Comparison of ENCODE assay signal across 8 mouse cellular contexts in the genomic region with DNA sequence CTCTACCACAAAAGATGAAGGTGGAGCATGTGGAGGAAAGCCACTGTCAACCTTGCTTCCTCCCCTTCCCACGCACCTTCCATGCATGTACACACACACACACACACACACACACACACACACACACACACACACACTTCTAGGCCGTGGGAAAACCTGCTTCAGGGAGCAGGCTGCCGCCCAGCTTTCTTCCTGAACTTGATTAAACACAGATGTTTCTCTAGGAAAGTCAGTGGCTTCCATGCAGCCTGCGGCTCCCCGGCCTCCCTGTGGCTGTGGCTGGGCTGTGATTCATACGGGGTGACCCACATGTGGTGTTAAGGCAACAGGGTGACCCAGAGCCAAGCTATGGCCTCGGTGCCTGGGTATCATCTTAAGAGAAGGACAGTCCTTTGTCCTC. TPM values are rescaled to one million over a fixed set of nuclear protein-coding genes. Genes with fewer than 3 reads are reported as not detected.
A peak's percentile ranks its signal among the peaks of the same experiment; 100 is the strongest.
DNase-seq lines count a peak whose midpoint lies in the region; ATAC-seq lines count a peak whose summit lies in the region.

No protein-coding gene starts in this region.

- H3K27me3 ChIP-seq in heart, embryonic 15.5 days: no peaks in the 10 kb centered on the region
- no peaks in the 10 kb centered on the region for H3K27me3 ChIP-seq in midbrain, embryonic 11.5 days (ENCODE audit: control insufficient read depth, insufficient read depth, low read length)

- H3K4me2 ChIP-seq in heart, embryonic 15.5 days: peak overlapping the region; percentile 40
- H3K4me2 ChIP-seq in midbrain, embryonic 11.5 days: no peak overlapping the region; the same call in 1 of the 2 replicates

- H3K9ac ChIP-seq in heart, embryonic 15.5 days: no peak overlapping the region
- H3K9ac ChIP-seq in midbrain, embryonic 11.5 days (ENCODE audit: low read length): no peak overlapping the region

- H3K27ac ChIP-seq in heart, embryonic 15.5 days: peak overlapping the region; percentile 86
- H3K27ac ChIP-seq in midbrain, embryonic 11.5 days (ENCODE audit: low read depth, low read length): peak overlapping the region; percentile 32; the same call in 1 of the 2 replicates

- no peaks in the 10 kb centered on the region for H3K9me3 ChIP-seq in heart, embryonic 15.5 days (replicated peaks)
- no peaks in the 10 kb centered on the region for H3K9me3 ChIP-seq in midbrain, embryonic 11.5 days (ENCODE audit: control insufficient read depth, low read length)

- peak; percentile 96 for DNase-seq in heart, adult 11 months
- DNase-seq in heart, adult 8-10 months (ENCODE audit: low spot score): no peak
- DNase-seq in Muller cell, postnatal 12 days (ENCODE audit: inconsistent ontology term): peak; percentile 79
- no peak for DNase-seq in midbrain, embryonic 11.5 days (ENCODE audit: low spot score, missing footprints)
- DNase-seq in layer of hippocampus, adult 9-10 months (ENCODE audit: low spot score): no peak
- DNase-seq in left cerebral cortex, adult 8-10 months (ENCODE audit: low spot score in 2 of 2): no peak
- DNase-seq in cerebellum, postnatal 14 days: no peak

- ATAC-seq in heart, embryonic 15.5 days (replicated peaks; ENCODE audit: insufficient number of reproducible peaks, insufficient read depth, low FRiP score, low read depth): no peak
- ATAC-seq in midbrain, embryonic 11.5 days (ENCODE audit: low FRiP score): no peak

- H3K4me1 ChIP-seq in heart, embryonic 15.5 days (replicated peaks): peaks cover 99% of the 10 kb centered on the region
- peaks cover 92% of the 10 kb centered on the region for H3K4me1 ChIP-seq in midbrain, embryonic 11.5 days (ENCODE audit: control insufficient read depth, insufficient read depth, low read length)

- 44% methylated on average over 7 of the region's 7 CpGs for WGBS in heart, embryonic 15.5 days
- WGBS in midbrain, embryonic 11.5 days: 82% methylated on average over 7 of the region's 7 CpGs

- H3K36me3 ChIP-seq in heart, embryonic 15.5 days: no peaks in the 10 kb centered on the region
- peaks cover 7% of the 10 kb centered on the region; the same call in 1 of the 2 replicates for H3K36me3 ChIP-seq in midbrain, embryonic 11.5 days (ENCODE audit: control insufficient read depth, insufficient read depth, low read length)

- no peak overlapping the region for H3K4me3 ChIP-seq in heart, embryonic 15.5 days
- H3K4me3 ChIP-seq in midbrain, embryonic 11.5 days (ENCODE audit: low read depth, low read length): no peak overlapping the region

RNA-seq across cellular contexts. Expression of gene Notch1, which starts 22.1 kb away (rescaled TPM):
- total RNA-seq in heart, adult 8-10 months (2022): 10 to 100 TPM; 22.2 to 36.5 (median 29.1) TPM
- 10.8 and 24.2 TPM in 2 replicates for polyA plus RNA-seq in heart, embryonic 15.5 days (2015; fragmentation: Nextera tagmentation; extraction: Ambion mirVana)
- polyA plus RNA-seq in midbrain, embryonic 11.5 days (2014; fragmentation: Nextera tagmentation; extraction: Ambion mirVana): 40.8 and 47.5 TPM in 2 replicates
- 10 to 100 TPM; 23.3 to 28.8 (median 26.6) TPM for total RNA-seq in left cerebral cortex, adult 8-10 months (2022)

RNA-seq across cellular contexts. Expression of gene Sec16a, which starts 49.4 kb away (rescaled TPM):
- 10 to 100 TPM; 40.7 to 45.7 (median 41.7) TPM for total RNA-seq in heart, adult 8-10 months (2022)
- 10.5 and 14.5 TPM in 2 replicates for polyA plus RNA-seq in heart, embryonic 15.5 days (2015; fragmentation: Nextera tagmentation; extraction: Ambion mirVana)
- polyA plus RNA-seq in midbrain, embryonic 11.5 days (2014; fragmentation: Nextera tagmentation; extraction: Ambion mirVana): 28.2 and 29.8 TPM in 2 replicates
- 10 to 100 TPM; 41.2 to 50.9 (median 43.0) TPM for total RNA-seq in left cerebral cortex, adult 8-10 months (2022)

Comparison
In these comparisons a context has a peak if more than half of its experiments do, and no peak if none do; other contexts are left out.
1. DNase-seq: peak in heart, adult 11 months (single experiment) and Muller cell, postnatal 12 days (single experiment); none in heart, adult 8-10 months (single experiment), midbrain, embryonic 11.5 days (single experiment), layer of hippocampus, adult 9-10 months (single experiment), left cerebral cortex, adult 8-10 months (0 of 2) and cerebellum, postnatal 14 days (0 of 2).